ENCODE assay signal across 16 mouse cellular contexts in the genomic region with DNA sequence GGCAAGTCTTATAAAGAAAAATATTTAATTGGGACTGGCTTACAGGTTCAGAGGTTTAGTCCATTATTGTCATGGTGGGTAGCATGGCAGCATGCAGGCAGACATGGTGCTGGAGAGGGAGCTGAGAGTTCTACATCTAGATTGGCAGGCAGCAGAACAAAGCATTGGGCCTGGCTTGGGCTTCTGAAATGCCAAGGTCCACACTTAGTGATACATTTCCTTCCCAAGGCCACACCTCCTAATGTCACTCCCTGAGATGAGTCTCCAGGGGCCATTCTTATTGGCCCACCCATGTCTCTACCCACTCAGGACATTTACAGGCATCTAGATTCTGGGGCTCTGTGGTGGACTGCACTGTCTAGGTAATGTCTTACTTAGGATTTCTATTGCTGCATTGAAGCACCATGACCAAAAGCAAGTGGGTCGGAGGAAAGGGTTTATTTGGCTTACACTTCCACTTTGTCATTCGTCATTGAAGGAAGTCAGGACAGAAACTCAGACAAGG.
"Had no signal": no experiment of that assay in that cellular context is flagged by ENCODE, and none has a peak within 500 bp of the region (broad histone marks: within the 10 kb centered on the region; RNA-seq: fewer than 3 reads in every experiment).

No protein-coding gene starts in this region.

- H3K4me2 ChIP-seq: liver, embryonic 13.5 days; midbrain, embryonic 11.5 days; neural tube, embryonic 12.5 days; neural tube, embryonic 15.5 days; stomach, embryonic 15.5 days had no signal

- H3K9me3 ChIP-seq: liver, embryonic 13.5 days; neural tube, embryonic 12.5 days; neural tube, embryonic 15.5 days; stomach, embryonic 15.5 days had no signal

- H3K27ac ChIP-seq: layer of hippocampus, adult 2 months; liver, embryonic 13.5 days; neural tube, embryonic 12.5 days; neural tube, embryonic 15.5 days; stomach, embryonic 15.5 days had no signal

- DNase-seq: kidney, adult 9 months; kidney, postnatal 25 days; layer of hippocampus, adult 9-11 months; liver, embryonic 13.5 days; lung, adult 2 months; lung, postnatal 14 days; lung, postnatal 4 days; midbrain, embryonic 14.5 days; right cerebral cortex, postnatal 25 days; spleen, adult 18-20 months; thymus, postnatal 25 days had no signal

- H3K9ac ChIP-seq: liver, embryonic 13.5 days; neural tube, embryonic 12.5 days; neural tube, embryonic 15.5 days; stomach, embryonic 15.5 days had no signal

- H3K27me3 ChIP-seq: liver, embryonic 13.5 days; neural tube, embryonic 12.5 days; neural tube, embryonic 15.5 days; stomach, embryonic 15.5 days had no signal

- H3K4me3 ChIP-seq: layer of hippocampus, adult 2 months; liver, embryonic 13.5 days; neural tube, embryonic 12.5 days; neural tube, embryonic 15.5 days; stomach, embryonic 15.5 days had no signal
